Mouse (Mus musculus): Measurements from ENCODE around the gene Gm9821. TPM values are rescaled to one million over a fixed set of nuclear protein-coding genes. Genes with fewer than 3 reads are reported as not detected.

Gene Gm9821
- polyA plus RNA-seq, 1 experiment from 2014 or later = 0.18 TPM

- DNase-seq (ENCODE audit: low spot score) = no peak
- 15% methylated on average over 21 of the region's 21 CpGs for WGBS
- peaks cover 80% of the 10 kb centered on the region for H3K27me3 ChIP-seq (ENCODE audit: insufficient read depth, poor library complexity, severe bottlenecking)
- no peaks in the 10 kb centered on the region for H3K9me3 ChIP-seq
- H3K27ac ChIP-seq = peak overlapping the region; percentile 72
- H3K36me3 ChIP-seq = no peaks in the 10 kb centered on the region
- H3K4me1 ChIP-seq (replicated peaks) = peaks cover 51% of the 10 kb centered on the region
- H3K4me3 ChIP-seq = peak overlapping the region; percentile 18; the same call in 1 of the 2 replicates
These were observed 26.0 kb downstream of the Gm9821 start for GRCm38 (mm10) chr2:91971231-91972097.

GRCm38 (mm10) chr2:91972121-91972566 lies 26.6 kb downstream of the Gm9821 start:
- WGBS = 39% methylated on average over 13 of the region's 13 CpGs
- H3K27me3 ChIP-seq (ENCODE audit: insufficient read depth, poor library complexity, severe bottlenecking) = peaks cover 82% of the 10 kb centered on the region
- H3K4me1 ChIP-seq (replicated peaks) = peaks cover 51% of the 10 kb centered on the region

GRCm38 (mm10) chr2:91973416-91974135 lies 28.1 kb downstream of the Gm9821 start:
- Histone ChIP-seq H3K27ac (0 out of 2 replicates have a peak overlapping the region, but pooled peaks have one; percentile 30), H3K4me3 (no peak overlapping the region), H3K9me3 (no peaks in the 10 kb centered on the region), H3K36me3 (no peaks in the 10 kb centered on the region), H3K27me3 (ENCODE audit: insufficient read depth, poor library complexity, severe bottlenecking) (peaks cover 96% of the 10 kb centered on the region), H3K4me1 (replicated peaks) (peaks cover 49% of the 10 kb centered on the region)
- DNase-seq (ENCODE audit: low spot score) = peak; percentile 11
- WGBS = 24% methylated on average over 7 of the region's 7 CpGs

More at GRCm38 (mm10) chr2:91972121-91972566, 26.6 kb downstream of the Gm9821 start:
- no peak for DNase-seq (ENCODE audit: low spot score)
- no peaks in the 10 kb centered on the region for H3K36me3 ChIP-seq
- H3K27ac ChIP-seq = peak overlapping the region; percentile 72
- no peaks in the 10 kb centered on the region for H3K9me3 ChIP-seq
- H3K4me3 ChIP-seq = no peak overlapping the region

- no peaks in the 10 kb centered on the region for H3K9me3 ChIP-seq
- H3K27me3 ChIP-seq (ENCODE audit: insufficient read depth, poor library complexity, severe bottlenecking) = peaks cover 93% of the 10 kb centered on the region
- peak within 1 kb of the TSS; percentile 71; the same call in 1 of the 2 replicates for H3K27ac ChIP-seq
- no peaks in the 10 kb centered on the region for H3K36me3 ChIP-seq
- under 1% methylated on average over 79 of the region's 79 CpGs for WGBS
- DNase-seq (ENCODE audit: low spot score) = peak; percentile 46
- peak within 1 kb of the TSS; percentile 54 for H3K4me3 ChIP-seq
- H3K4me1 ChIP-seq (replicated peaks) = peaks cover 71% of the 10 kb centered on the region
These were observed 30.4 kb downstream of the Gm9821 start, which contains the start of gene Dgkz for GRCm38 (mm10) chr2:91975581-91976541. TSS of gene Dgkz (minus strand) at chr2:91975864.

- no peaks in the 10 kb centered on the region for H3K36me3 ChIP-seq
- no peak for DNase-seq (ENCODE audit: low spot score)
- WGBS = 82% methylated on average over 4 of the region's 4 CpGs
- H3K9me3 ChIP-seq = no peaks in the 10 kb centered on the region
- no peak overlapping the region for H3K27ac ChIP-seq
- H3K4me1 ChIP-seq (replicated peaks) = peaks cover 65% of the 10 kb centered on the region
- peaks cover 87% of the 10 kb centered on the region for H3K27me3 ChIP-seq (ENCODE audit: insufficient read depth, poor library complexity, severe bottlenecking)
- no peak overlapping the region for H3K4me3 ChIP-seq
These were observed 32.5 kb downstream of the Gm9821 start for GRCm38 (mm10) chr2:91977960-91978359.

GRCm38 (mm10) chr2:91978547-91978946 lies 33.0 kb downstream of the Gm9821 start:
- Histone ChIP-seq H3K9me3 (no peaks in the 10 kb centered on the region), H3K36me3 (no peaks in the 10 kb centered on the region), H3K27me3 (ENCODE audit: insufficient read depth, poor library complexity, severe bottlenecking) (peaks cover 86% of the 10 kb centered on the region), H3K4me1 (replicated peaks) (peaks cover 65% of the 10 kb centered on the region), H3K27ac (no peak overlapping the region), H3K4me3 (no peak overlapping the region)
- 41% methylated on average over 2 of the region's 2 CpGs for WGBS
- DNase-seq (ENCODE audit: low spot score) = no peak

GRCm38 (mm10) chr2:91980245-91980644 lies 34.7 kb downstream of the Gm9821 start:
- Histone ChIP-seq H3K4me1 (replicated peaks) (peaks cover 72% of the 10 kb centered on the region), H3K4me3 (no peak overlapping the region), H3K36me3 (no peaks in the 10 kb centered on the region), H3K27me3 (ENCODE audit: insufficient read depth, poor library complexity, severe bottlenecking) (peaks cover 69% of the 10 kb centered on the region), H3K9me3 (no peaks in the 10 kb centered on the region), H3K27ac (no peak overlapping the region; the same call in 1 of the 2 replicates)
- WGBS = 12% methylated on average over 4 of the region's 4 CpGs
- no peak for DNase-seq (ENCODE audit: low spot score)

- H3K36me3 ChIP-seq = no peaks in the 10 kb centered on the region
These were observed 35.3 kb downstream of the Gm9821 start for GRCm38 (mm10) chr2:91980830-91981229.

GRCm38 (mm10) chr2:91984439-91984838 lies 38.9 kb downstream of the Gm9821 start:
- peak overlapping the region; percentile 84 for H3K27ac ChIP-seq
- no peaks in the 10 kb centered on the region for H3K36me3 ChIP-seq
- H3K27me3 ChIP-seq (ENCODE audit: insufficient read depth, poor library complexity, severe bottlenecking) = peaks cover 40% of the 10 kb centered on the region
- peaks cover 62% of the 10 kb centered on the region for H3K4me1 ChIP-seq (replicated peaks)
- H3K9me3 ChIP-seq = no peaks in the 10 kb centered on the region
- DNase-seq (ENCODE audit: low spot score) = peak; percentile 88
- under 1% methylated on average over 12 of the region's 13 CpGs for WGBS
- H3K4me3 ChIP-seq = peak overlapping the region; percentile 39

More at GRCm38 (mm10) chr2:91980830-91981229, 35.3 kb downstream of the Gm9821 start:
- Histone ChIP-seq H3K4me3 (no peak overlapping the region), H3K27me3 (ENCODE audit: insufficient read depth, poor library complexity, severe bottlenecking) (peaks cover 63% of the 10 kb centered on the region), H3K4me1 (replicated peaks) (peaks cover 71% of the 10 kb centered on the region), H3K9me3 (no peaks in the 10 kb centered on the region), H3K27ac (peak overlapping the region; percentile 50; the same call in 1 of the 2 replicates)
- DNase-seq (ENCODE audit: low spot score) = no peak
- 31% methylated on average over 5 of the region's 5 CpGs for WGBS

- H3K27me3 ChIP-seq (ENCODE audit: insufficient read depth, poor library complexity, severe bottlenecking) = peaks cover 34% of the 10 kb centered on the region
- 35% methylated on average over 9 of the region's 9 CpGs for WGBS
- no peaks in the 10 kb centered on the region for H3K9me3 ChIP-seq
- no peak for DNase-seq (ENCODE audit: low spot score)
- no peaks in the 10 kb centered on the region for H3K36me3 ChIP-seq
- peaks cover 56% of the 10 kb centered on the region for H3K4me1 ChIP-seq (replicated peaks)
- H3K27ac ChIP-seq = peak overlapping the region; percentile 84
- peak overlapping the region; percentile 39 for H3K4me3 ChIP-seq
These were observed 39.5 kb downstream of the Gm9821 start for GRCm38 (mm10) chr2:91984906-91985525.

GRCm38 (mm10) chr2:91986071-91986470 lies 40.6 kb downstream of the Gm9821 start:
- DNase-seq (ENCODE audit: low spot score) = peak; percentile 44
- Histone ChIP-seq H3K27ac (peak overlapping the region; percentile 46; the same call in 1 of the 2 replicates), H3K9me3 (no peaks in the 10 kb centered on the region), H3K4me1 (replicated peaks) (peaks cover 45% of the 10 kb centered on the region), H3K36me3 (no peaks in the 10 kb centered on the region), H3K27me3 (ENCODE audit: insufficient read depth, poor library complexity, severe bottlenecking) (peaks cover 33% of the 10 kb centered on the region), H3K4me3 (no peak overlapping the region)
- WGBS = 6% methylated on average over 5 of the region's 5 CpGs
